8 mouse cellular contexts compared by ENCODE assay signal in the genomic region with DNA sequence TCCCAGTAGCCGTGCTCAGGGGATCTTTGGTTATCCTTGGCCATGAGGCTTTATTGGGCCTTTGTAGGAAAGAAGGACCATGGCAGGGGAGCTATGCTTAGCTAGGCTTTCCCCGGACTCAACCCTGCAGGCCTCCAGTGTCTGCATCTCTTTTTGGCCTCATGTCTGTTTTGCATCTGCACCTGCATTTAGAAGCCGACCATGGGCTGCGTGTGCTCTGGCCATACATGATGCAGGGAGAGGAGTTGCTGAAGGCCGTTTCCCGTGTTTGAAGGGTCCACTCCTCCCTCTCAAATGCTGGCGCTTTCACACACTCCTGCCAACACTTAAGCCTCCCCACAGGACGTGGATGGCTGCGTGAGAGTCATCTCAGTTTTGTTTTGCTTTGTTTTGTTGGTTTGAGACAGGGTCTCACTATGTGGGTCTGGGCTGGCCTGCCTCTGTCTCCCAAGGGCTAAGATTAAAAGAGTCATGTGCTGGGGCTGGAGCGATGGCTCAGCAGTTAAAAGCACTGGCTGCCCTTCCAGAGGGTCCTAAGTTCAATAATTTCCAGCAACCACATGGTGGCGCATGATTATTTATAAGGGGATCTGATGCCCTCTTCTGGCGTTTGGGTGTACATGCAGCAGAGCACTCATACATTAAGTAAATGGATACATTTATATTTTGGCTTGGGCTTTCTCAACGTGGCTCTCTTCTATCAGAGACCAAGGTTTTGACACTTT. TPM values are rescaled to one million over a fixed set of nuclear protein-coding genes. Genes with fewer than 3 reads are reported as not detected.
DNase-seq lines count a peak whose midpoint lies in the region; ATAC-seq and TF ChIP-seq lines count a peak whose summit lies in the region.

No protein-coding gene starts in this region.

- H3K27ac ChIP-seq in gastrocnemius, adult 2 months: no peak overlapping the region
- H3K27ac ChIP-seq in embryonic facial prominence, embryonic 14.5 days (replicated peaks; ENCODE audit: low read depth, low read length): no peak overlapping the region
- H3K27ac ChIP-seq in hindbrain, embryonic 16.5 days (ENCODE audit: low read depth, low read length): no peak overlapping the region
- H3K27ac ChIP-seq in left cerebral cortex, adult 2 months: no peak overlapping the region

- no peak overlapping the region for H3K4me2 ChIP-seq in embryonic facial prominence, embryonic 14.5 days (ENCODE audit: low read depth, low read length)
- H3K4me2 ChIP-seq in hindbrain, embryonic 16.5 days (ENCODE audit: low read length): peak overlapping the region; percentile 36

- 42% methylated on average over 13 of the region's 13 CpGs for WGBS in embryonic facial prominence, embryonic 14.5 days
- 42% methylated on average over 13 of the region's 13 CpGs for WGBS in hindbrain, embryonic 16.5 days

- no peak overlapping the region for H3K9ac ChIP-seq in embryonic facial prominence, embryonic 14.5 days (ENCODE audit: low read depth, low read length)
- H3K9ac ChIP-seq in hindbrain, embryonic 16.5 days (ENCODE audit: low read depth, low read length): no peak overlapping the region

- peaks cover 17% of the 10 kb centered on the region; the same call in 1 of the 2 replicates for H3K27me3 ChIP-seq in embryonic facial prominence, embryonic 14.5 days (replicated peaks; ENCODE audit: control insufficient read depth, insufficient read depth, low read length)
- H3K27me3 ChIP-seq in hindbrain, embryonic 16.5 days (replicated peaks; ENCODE audit: control insufficient read depth, insufficient read depth, low read length): no peaks in the 10 kb centered on the region

- intact Hi-C loops in gastrocnemius, adult 2 months (cut with DNase I): no loop called here
- intact Hi-C loops in left cerebral cortex, adult 2 months (cut with DNase I): loop anchor here (10.0 kb wide), 1 partner anchor 265 kb away; no protein-coding TSS in a partner anchor

- peak; percentile 95 for TF ChIP-seq CTCF in gastrocnemius, adult 2 months (IDR thresholded peaks at IDR 0.05)
- TF ChIP-seq CTCF in left cerebral cortex, adult 2 months (IDR thresholded peaks at IDR 0.05): peak; percentile 92

- no peaks in the 10 kb centered on the region for H3K36me3 ChIP-seq in embryonic facial prominence, embryonic 14.5 days (ENCODE audit: control insufficient read depth, insufficient read depth, low read length)
- peaks cover 14% of the 10 kb centered on the region for H3K36me3 ChIP-seq in hindbrain, embryonic 16.5 days (ENCODE audit: control insufficient read depth, insufficient read depth, low read length)

- peak; percentile 39 for DNase-seq in gastrocnemius, adult 2 months
- DNase-seq in gastrocnemius, adult 8-10 months (ENCODE audit: low spot score in 2 of 2): no peak
- peak; percentile 95 for DNase-seq in embryonic facial prominence, embryonic 14.5 days (ENCODE audit: low spot score)
- DNase-seq in left cerebral cortex, adult 2 months (ENCODE audit: extremely low spot score in 1 of 2, low spot score in 2 of 2): peak; percentile 51 to 56
- peak; percentile 27 for DNase-seq in skeletal muscle tissue, adult 2 months (ENCODE audit: low read depth, low spot score)

- H3K9me3 ChIP-seq in embryonic facial prominence, embryonic 14.5 days (ENCODE audit: control insufficient read depth, low read length): no peaks in the 10 kb centered on the region
- no peaks in the 10 kb centered on the region for H3K9me3 ChIP-seq in hindbrain, embryonic 16.5 days (ENCODE audit: control insufficient read depth, low read length)

- ATAC-seq in activated CD4-positive, CD25-positive, alpha-beta regulatory T cell, adult 4 months: peak; percentile 72
- ATAC-seq in embryonic facial prominence, embryonic 14.5 days (ENCODE audit: low read depth): peak; percentile 19; the same call in 1 of the 2 replicates
- peak; percentile 51 for ATAC-seq in hindbrain, embryonic 16.5 days
- ATAC-seq in megakaryocyte-erythroid progenitor cell, adult 5-6 weeks (replicated peaks; ENCODE audit: low FRiP score, low TSS enrichment, poor library complexity, severe bottlenecking): peak; percentile 65

- H3K4me1 ChIP-seq in embryonic facial prominence, embryonic 14.5 days (ENCODE audit: control insufficient read depth, insufficient read depth, low read length): peaks cover 10% of the 10 kb centered on the region
- H3K4me1 ChIP-seq in hindbrain, embryonic 16.5 days (ENCODE audit: control insufficient read depth, insufficient read depth, low read depth, low read length): peaks cover 22% of the 10 kb centered on the region

- H3K4me3 ChIP-seq in gastrocnemius, adult 2 months: no peak overlapping the region
- H3K4me3 ChIP-seq in embryonic facial prominence, embryonic 14.5 days (ENCODE audit: low read depth, low read length): no peak overlapping the region
- H3K4me3 ChIP-seq in hindbrain, embryonic 16.5 days (ENCODE audit: low read length): no peak overlapping the region
- H3K4me3 ChIP-seq in left cerebral cortex, adult 2 months: peak overlapping the region; percentile 74

RNA-seq across cellular contexts. Expression of gene Snhg11, which starts 4.1 kb away (rescaled TPM):
- under 1 TPM in 1 of 2 experiments, not detected in 1; 0.17 TPM for total RNA-seq in gastrocnemius, adult 2 months (2021)
- under 1 TPM; 0.15 to 0.39 (median 0.26) TPM for total RNA-seq in gastrocnemius, adult 8-10 months (2022)
- under 1 TPM in 1 of 2 experiments, not detected in 1; 0.11 TPM for polyA plus RNA-seq in activated CD4-positive, CD25-positive, alpha-beta regulatory T cell, adult 4 months (2017; shearing (Covaris generic))
- 7.8 and 10.2 TPM in 2 replicates for polyA plus RNA-seq in embryonic facial prominence, embryonic 14.5 days (2014; fragmentation: Nextera tagmentation; extraction: Ambion mirVana)
- polyA plus RNA-seq in hindbrain, embryonic 16.5 days (2015; fragmentation: Nextera tagmentation; extraction: Ambion mirVana): 809 and 814 TPM in 2 replicates
- total RNA-seq in left cerebral cortex, adult 2 months (2021): 100 to 1,000 TPM; 812 to 868 TPM
- total RNA-seq in megakaryocyte-erythroid progenitor cell, adult 5-6 weeks (2014; fragmentation: Nextera tagmentation): not detected in 2 replicates
- not detected in 2 replicates for total RNA-seq in megakaryocyte-erythroid progenitor cell, adult 5-6 weeks (2017)

RNA-seq across cellular contexts. Expression of gene Ralgapb, which starts 30.1 kb away (rescaled TPM):
- total RNA-seq in gastrocnemius, adult 2 months (2021): 10 to 100 TPM; 27.9 to 38.2 TPM
- 10 to 100 TPM; 29.3 to 42.2 (median 32.9) TPM for total RNA-seq in gastrocnemius, adult 8-10 months (2022)
- 10 to 100 TPM; 11.3 to 13.2 TPM for polyA plus RNA-seq in activated CD4-positive, CD25-positive, alpha-beta regulatory T cell, adult 4 months (2017; shearing (Covaris generic))
- 18.0 and 18.8 TPM in 2 replicates for polyA plus RNA-seq in embryonic facial prominence, embryonic 14.5 days (2014; fragmentation: Nextera tagmentation; extraction: Ambion mirVana)
- polyA plus RNA-seq in hindbrain, embryonic 16.5 days (2015; fragmentation: Nextera tagmentation; extraction: Ambion mirVana): 19.1 and 21.7 TPM in 2 replicates
- total RNA-seq in left cerebral cortex, adult 2 months (2021): 100 to 1,000 TPM; 114 to 115 TPM
- total RNA-seq in megakaryocyte-erythroid progenitor cell, adult 5-6 weeks (2014; fragmentation: Nextera tagmentation): 32.2 and 52.0 TPM in 2 replicates
- 26.3 and 32.6 TPM in 2 replicates for total RNA-seq in megakaryocyte-erythroid progenitor cell, adult 5-6 weeks (2017)

Comparison
In these comparisons a context has a peak if more than half of its experiments do, and no peak if none do; other contexts are left out.
1. DNase-seq: peak in gastrocnemius, adult 2 months (single experiment), embryonic facial prominence, embryonic 14.5 days (single experiment), left cerebral cortex, adult 2 months (2 of 2) and skeletal muscle tissue, adult 2 months (single experiment); none in gastrocnemius, adult 8-10 months (0 of 2).
2. ATAC-seq: peak in every context shown above with its lines; median percentile 72 in activated CD4-positive, CD25-positive, alpha-beta regulatory T cell, adult 4 months; 65 in megakaryocyte-erythroid progenitor cell, adult 5-6 weeks; 51 in hindbrain, embryonic 16.5 days; 19 in embryonic facial prominence, embryonic 14.5 days.
3. RNA of gene Snhg11, which starts 4.1 kb away (total RNA-seq): 812 to 868 TPM in left cerebral cortex, adult 2 months; 0.15 to 0.39 TPM in gastrocnemius, adult 8-10 months, 0.17 TPM in gastrocnemius, adult 2 months and not detected in megakaryocyte-erythroid progenitor cell, adult 5-6 weeks; every median in the first group is over 100 times any median in the second.